Mouse (Mus musculus): ENCODE results near the gene Tpp1. TPM values are rescaled to one million over a fixed set of nuclear protein-coding genes. Genes with fewer than 3 reads are reported as not detected.

Tpp1 gene
- total RNA-seq, 1 experiment from 2014 or later = 75.4 TPM

DNA sequence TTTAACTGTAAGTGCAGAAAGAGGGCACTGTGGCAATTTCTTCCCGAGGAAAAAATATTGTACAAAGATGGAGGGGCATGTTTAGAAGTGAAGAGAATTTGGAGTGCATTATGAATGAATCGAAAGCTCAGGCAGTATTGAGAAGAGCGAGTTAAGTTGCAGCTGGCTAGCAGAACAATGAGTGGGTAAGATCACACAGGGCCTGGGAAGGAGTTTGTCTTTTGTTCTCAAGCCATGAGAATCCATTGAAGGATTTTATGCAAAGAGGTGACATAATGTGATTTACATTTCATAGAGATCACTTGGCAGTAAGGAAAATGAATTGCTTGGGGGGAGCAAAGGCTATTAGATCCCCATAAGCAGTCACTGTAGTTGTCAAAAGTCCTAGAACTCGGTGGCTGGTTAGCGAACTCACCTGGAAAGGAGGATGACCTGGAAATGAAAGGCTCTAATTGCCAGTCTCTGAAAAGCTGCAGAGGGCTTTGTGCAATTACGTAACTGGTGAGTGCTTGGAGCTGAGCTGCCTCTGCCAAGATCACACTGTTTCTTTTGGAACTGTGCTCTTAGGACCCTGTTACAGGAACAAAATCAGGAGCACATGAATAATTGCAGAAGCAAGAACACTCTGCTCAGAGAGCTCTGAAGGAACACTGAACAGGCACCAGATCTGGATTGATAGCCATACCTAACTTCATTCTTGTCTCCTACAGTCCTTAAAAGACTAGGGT, 23.2 kb downstream of the Tpp1 start:
- no peak for DNase-seq

GRCm38 (mm10) chr7:105726980-105727325, 25.1 kb downstream of the Tpp1 start:
- DNase-seq = no peak

GRCm38 (mm10) chr7:105726144-105726979, 25.7 kb downstream of the Tpp1 start:
- peak; percentile 46 for DNase-seq

DNA sequence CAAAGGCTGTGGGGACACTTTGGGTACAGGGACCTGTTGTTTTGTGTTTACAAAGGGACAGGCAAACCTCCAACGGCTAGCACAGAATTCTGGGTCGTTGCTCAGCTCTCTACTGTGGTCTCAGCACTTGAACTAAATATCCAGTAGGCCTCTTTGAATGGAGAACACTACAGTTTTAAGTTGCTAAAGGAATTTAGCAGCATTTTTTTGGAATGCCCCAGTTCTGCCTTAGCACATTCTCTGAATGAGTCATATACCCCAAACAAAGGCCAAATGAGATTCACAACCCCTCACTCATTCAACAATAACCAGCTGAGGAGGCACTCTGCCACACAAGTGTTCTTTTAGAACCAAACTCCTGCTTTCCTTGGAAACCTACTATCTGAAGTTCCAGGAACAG, 30.1 kb downstream of the Tpp1 start:
- no peak for DNase-seq

DNA sequence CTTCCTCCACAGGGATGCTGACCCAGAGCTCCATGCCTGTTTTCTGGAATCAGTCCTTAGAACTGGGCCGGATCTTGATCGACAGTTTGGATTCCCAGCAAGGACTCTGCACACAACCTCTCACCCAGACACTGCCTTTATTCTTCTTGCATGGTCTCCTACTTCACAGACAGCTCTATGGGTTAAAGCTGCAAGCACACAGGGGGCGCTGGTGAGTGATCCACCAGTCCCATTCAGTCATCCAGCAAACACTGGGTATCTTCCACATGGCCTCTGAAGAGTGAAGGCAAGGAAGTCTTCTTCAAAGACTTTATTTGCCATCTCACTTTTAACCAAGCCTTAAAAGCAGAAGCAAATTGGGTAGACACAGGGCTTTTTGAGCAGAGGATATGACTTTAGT, 36.7 kb downstream of the Tpp1 start:
- no peak for DNase-seq

GRCm38 (mm10) chr7:105708733-105709132, 43.3 kb downstream of the Tpp1 start:
- no peak for DNase-seq

GRCm38 (mm10) chr7:105703816-105704215, 48.2 kb downstream of the Tpp1 start:
- DNase-seq = no peak

DNA sequence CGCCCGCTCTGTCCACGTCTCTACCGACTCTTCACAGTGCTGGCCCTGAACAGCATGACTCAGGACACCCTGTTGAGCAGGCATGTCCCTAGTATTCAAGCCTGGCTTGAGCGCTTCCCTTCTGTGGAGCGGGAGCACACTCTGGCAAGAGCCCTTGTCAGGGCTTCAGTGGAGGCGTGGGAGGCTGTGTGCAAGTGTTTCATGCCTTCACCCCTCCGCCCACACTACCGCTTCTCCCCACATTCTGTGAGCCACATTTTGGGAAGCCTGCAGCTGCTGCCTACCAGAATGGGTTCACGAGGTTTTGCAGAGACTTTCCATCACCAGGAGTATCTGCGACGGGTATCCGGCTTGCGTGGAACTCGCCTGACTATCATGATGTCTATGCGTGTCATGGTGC, 48.9 kb downstream of the Tpp1 start:
- no peak for DNase-seq

Other genes with a start within 250 kb of the Tpp1 start
- gene Smpd1, start 197.9 kb downstream of the Tpp1 start, total RNA-seq (2021) = 61.5 and 76.3 TPM in 2 replicates
- 14.1 and 19.4 TPM in 2 replicates for gene Apbb1, start 170.6 kb downstream of the Tpp1 start, total RNA-seq (2021)
- gene Hpx, start 152.1 kb downstream of the Tpp1 start, total RNA-seq (2021) = 31.2 and 508 TPM in 2 replicates
- gene Trim3, start 118.7 kb downstream of the Tpp1 start, total RNA-seq (2021) = 32.5 and 47.2 TPM in 2 replicates
- 130 and 136 TPM in 2 replicates for gene Timm10b, start 112.2 kb downstream of the Tpp1 start, total RNA-seq (2021)
- gene Arfip2, start 111.8 kb downstream of the Tpp1 start, total RNA-seq (2021) = 58.4 and 68.2 TPM in 2 replicates
- 7.3 and 11.9 TPM in 2 replicates for gene Gm45799, start 111.7 kb downstream of the Tpp1 start, total RNA-seq (2021)
- 2.0 and 2.8 TPM in 2 replicates for gene Dnhd1, start 101.4 kb downstream of the Tpp1 start, total RNA-seq (2021)
- 133 and 145 TPM in 2 replicates for gene Ilk, start 15.6 kb downstream of the Tpp1 start, total RNA-seq (2021)
- gene Rrp8, start 14.8 kb downstream of the Tpp1 start, total RNA-seq (2021) = 16.2 and 19.3 TPM in 2 replicates
- 161 and 179 TPM in 2 replicates for gene Taf10, start 7.9 kb downstream of the Tpp1 start, total RNA-seq (2021)
- gene Dchs1, start 35.4 kb upstream of the Tpp1 start, total RNA-seq (2021) = 11.7 and 14.6 TPM in 2 replicates
- gene Mrpl17, start 58.9 kb upstream of the Tpp1 start, total RNA-seq (2021) = 198 and 209 TPM in 2 replicates
- 6.0 and 6.3 TPM in 2 replicates for gene Gm4070, start 201.7 kb upstream of the Tpp1 start, total RNA-seq (2021)